Mouse (Mus musculus) kidney, adult 18-20 months (tissue): ENCODE measurements around the gene Aplp2.

ENCODE experiments used
- DNase-seq: peaks from one replicate; pipeline ENCODE4 v3.0.0; 2021

The Aplp2 gene

GRCm38 (mm10) chr9:31120533-31120915, 91.1 kb downstream of the Aplp2 start:
- no peak for DNase-seq

- DNase-seq: no peak
Measured at GRCm38 (mm10) chr9:31119882-31120532, 91.6 kb downstream of the Aplp2 start.

- no peak for DNase-seq
Measured at GRCm38 (mm10) chr9:31119405-31119804, 92.2 kb downstream of the Aplp2 start.

- DNase-seq: no peak
Measured at GRCm38 (mm10) chr9:31118520-31119298, 92.9 kb downstream of the Aplp2 start.

GRCm38 (mm10) chr9:31117488-31117887, 94.1 kb downstream of the Aplp2 start:
- no peak for DNase-seq

- no peak for DNase-seq
Measured at GRCm38 (mm10) chr9:31117088-31117487, 94.5 kb downstream of the Aplp2 start.

GRCm38 (mm10) chr9:31115586-31115985, 96.0 kb downstream of the Aplp2 start:
- no peak for DNase-seq

- no peak for DNase-seq
Measured at GRCm38 (mm10) chr9:31108464-31108863, 103.2 kb downstream of the Aplp2 start.
